In genomic region chr7:74529183-74529757, GRCm38 (mm10) we compare ENCODE assay signal across 17 mouse cellular contexts. TPM values are rescaled to one million over a fixed set of nuclear protein-coding genes. Genes with fewer than 3 reads are reported as not detected.
A peak's percentile ranks its signal among the peaks of the same experiment; 100 is the strongest.
DNase-seq lines count a peak whose midpoint lies in the region; ATAC-seq and TF ChIP-seq lines count a peak whose summit lies in the region.
"Had no signal": no experiment of that assay in that cellular context is flagged by ENCODE, and none has a peak within 500 bp of the region (broad histone marks: within the 10 kb centered on the region; RNA-seq: fewer than 3 reads in every experiment).

No protein-coding gene starts in this region.

- no peak for TF ChIP-seq POLR2A in kidney, adult 2 months (IDR thresholded peaks at IDR 0.05; ENCODE audit: low read depth, low read length)

- no peak for DNase-seq in frontal cortex, postnatal 10 days (ENCODE audit: low spot score in 2 of 2)
- peak; percentile 43 for DNase-seq in kidney, adult 2 months
- no peak for DNase-seq in layer of hippocampus, adult 9-11 months
- DNase-seq: cerebellum, adult 11 months had no signal

- peaks cover 7% of the 10 kb centered on the region for H3K4me1 ChIP-seq in kidney, adult 2 months (ENCODE audit: control insufficient read depth, insufficient read depth, low read length)
- H3K4me1 ChIP-seq in kidney, embryonic 15.5 days = peaks cover 18% of the 10 kb centered on the region
- H3K4me1 ChIP-seq in intestine, postnatal 0 days (replicated peaks; ENCODE audit: control insufficient read depth, insufficient read depth, low read length) = no peaks in the 10 kb centered on the region
- H3K4me1 ChIP-seq: forebrain, embryonic 10.5 days had no signal

- no peaks in the 10 kb centered on the region for H3K9me3 ChIP-seq in kidney, embryonic 15.5 days (replicated peaks)
- no peaks in the 10 kb centered on the region for H3K9me3 ChIP-seq in intestine, postnatal 0 days (ENCODE audit: control insufficient read depth)
- H3K9me3 ChIP-seq: embryonic facial prominence, embryonic 13.5 days; forebrain, embryonic 10.5 days; hindbrain, embryonic 10.5 days; midbrain, embryonic 15.5 days had no signal

- H3K9ac ChIP-seq in kidney, embryonic 15.5 days = no peak overlapping the region
- no peak overlapping the region for H3K9ac ChIP-seq in intestine, postnatal 0 days (ENCODE audit: low read depth, low read length)
- H3K9ac ChIP-seq: embryonic facial prominence, embryonic 13.5 days; midbrain, embryonic 15.5 days had no signal

- TF ChIP-seq CTCF in kidney, adult 2 months (conservative IDR thresholded peaks at IDR 0.05; ENCODE audit: insufficient read depth, insufficient read length, low read depth, low read length) = no peak
- TF ChIP-seq CTCF in intestine, postnatal 0 days (IDR thresholded peaks at IDR 0.05; ENCODE audit: low read depth) = no peak

- H3K4me3 ChIP-seq in kidney, adult 2 months (ENCODE audit: insufficient read depth, low read depth, low read length) = no peak overlapping the region
- H3K4me3 ChIP-seq in kidney, embryonic 15.5 days (replicated peaks) = no peak overlapping the region
- H3K4me3 ChIP-seq in intestine, postnatal 0 days (ENCODE audit: low read depth, low read length) = no peak overlapping the region
- H3K4me3 ChIP-seq: embryonic facial prominence, embryonic 13.5 days; forebrain, embryonic 10.5 days; hindbrain, embryonic 10.5 days; layer of hippocampus, adult 2 months; midbrain, embryonic 15.5 days had no signal

- no peaks in the 10 kb centered on the region for H3K36me3 ChIP-seq in kidney, adult 2 months (ENCODE audit: control insufficient read depth, insufficient read depth, low read length)
- H3K36me3 ChIP-seq in kidney, embryonic 15.5 days = no peaks in the 10 kb centered on the region
- H3K36me3 ChIP-seq in intestine, postnatal 0 days (ENCODE audit: control insufficient read depth, insufficient read depth) = no peaks in the 10 kb centered on the region
- H3K36me3 ChIP-seq: embryonic facial prominence, embryonic 13.5 days; forebrain, embryonic 10.5 days; G1E; hindbrain, embryonic 10.5 days; midbrain, embryonic 15.5 days had no signal

- 0 out of 2 replicates have a peak overlapping the region, but pooled peaks have one; percentile 0 for H3K27ac ChIP-seq in kidney, adult 2 months (ENCODE audit: insufficient read depth, low read depth, low read length)
- no peak overlapping the region for H3K27ac ChIP-seq in kidney, embryonic 15.5 days
- H3K27ac ChIP-seq in intestine, postnatal 0 days (ENCODE audit: low read depth, low read length) = no peak overlapping the region
- H3K27ac ChIP-seq: embryonic facial prominence, embryonic 13.5 days; forebrain, embryonic 10.5 days; hindbrain, embryonic 10.5 days; layer of hippocampus, adult 2 months; midbrain, embryonic 15.5 days had no signal

- no peak overlapping the region for H3K4me2 ChIP-seq in kidney, embryonic 15.5 days
- no peak overlapping the region for H3K4me2 ChIP-seq in intestine, postnatal 0 days (replicated peaks; ENCODE audit: low read depth)
- H3K4me2 ChIP-seq: embryonic facial prominence, embryonic 13.5 days; liver, embryonic 11.5 days; midbrain, embryonic 15.5 days had no signal

- 57% methylated on average over 4 of the region's 4 CpGs for WGBS in kidney, adult 2 months
- WGBS in kidney, embryonic 15.5 days = 49% methylated on average over 4 of the region's 4 CpGs
- WGBS in intestine, postnatal 0 days = 51% methylated on average over 4 of the region's 4 CpGs

- H3K27me3 ChIP-seq in kidney, adult 2 months (replicated peaks; ENCODE audit: control insufficient read depth, insufficient read depth, low read length) = no peaks in the 10 kb centered on the region
- no peaks in the 10 kb centered on the region for H3K27me3 ChIP-seq in kidney, embryonic 15.5 days
- no peaks in the 10 kb centered on the region for H3K27me3 ChIP-seq in intestine, postnatal 0 days (replicated peaks; ENCODE audit: control insufficient read depth, insufficient read depth, low read length)
- H3K27me3 ChIP-seq: embryonic facial prominence, embryonic 13.5 days; midbrain, embryonic 15.5 days had no signal

- peak; percentile 54; the same call in 1 of the 2 replicates for ATAC-seq in frontal cortex, adult (ENCODE audit: low TSS enrichment)
- ATAC-seq in kidney, embryonic 15.5 days (replicated peaks; ENCODE audit: low FRiP score) = no peak
- peak; percentile 60 for ATAC-seq in CD4-positive, CD25-positive, alpha-beta regulatory T cell, adult 4 months
- ATAC-seq in inflammation-experienced regulatory T-cells, adult 6 months = peak; percentile 68
- ATAC-seq in intestine, postnatal 0 days = no peak
- ATAC-seq: intestine, embryonic 16.5 days; midbrain, embryonic 15.5 days had no signal

RNA-seq across cellular contexts. Expression of gene Slco3a1, which starts 25.3 kb away (rescaled TPM):
- 44.9 and 58.1 TPM in 2 replicates for polyA plus RNA-seq in kidney, adult 2 months (2012; rRNA removed)
- 21.7 and 22.0 TPM in 2 replicates for polyA plus RNA-seq in kidney, embryonic 15.5 days (2015; fragmentation: Nextera tagmentation; extraction: Ambion mirVana)
- polyA plus RNA-seq in CD4-positive, CD25-positive, alpha-beta regulatory T cell, adult 4 months (2017; shearing (Covaris generic)) = 10 to 100 TPM; 16.7 to 18.0 TPM
- 10 to 100 TPM; 16.2 to 19.3 (median 17.5) TPM for polyA plus RNA-seq in inflammation-experienced regulatory T-cells, adult 6 months (2017; shearing (Covaris generic))
- polyA plus RNA-seq in intestine, postnatal 0 days (2015; fragmentation: Nextera tagmentation; extraction: Ambion mirVana) = 7.4 and 8.1 TPM in 2 replicates
- polyA plus RNA-seq: G1E had no signal

Comparison
In these comparisons a context has a peak if more than half of its experiments do, and no peak if none do; other contexts are left out.
1. ATAC-seq: peak in frontal cortex, adult (single experiment), CD4-positive, CD25-positive, alpha-beta regulatory T cell, adult 4 months (single experiment) and inflammation-experienced regulatory T-cells, adult 6 months (single experiment); none in kidney, embryonic 15.5 days (single experiment) and intestine, postnatal 0 days (single experiment).